Mouse (Mus musculus) hindbrain, embryonic 12.5 days (tissue): ENCODE measurements around the gene Gsta3. TPM values are rescaled to one million over a fixed set of nuclear protein-coding genes. Genes with fewer than 3 reads are reported as not detected.

ENCODE experiments used
- polyA plus RNA-seq: library from polyadenylated mRNA; unstranded; fragments of >200 nt; fragmentation: Nextera tagmentation; extraction: Ambion mirVana; gene quantifications from 2 replicates; pipeline ENCODE4 v1.2.1, GENCODE M21; 2016

The Gsta3 gene
- polyA plus RNA-seq, 1 experiment from 2014 or later = 0.53 TPM

Other genes with a start within 250 kb of the Gsta3 start
- 5.6 and 6.0 TPM in 2 replicates for gene Tram2, start 161.4 kb upstream of the Gsta3 start, polyA plus RNA-seq
- gene Tmem14a, start 22.0 kb upstream of the Gsta3 start, polyA plus RNA-seq = 13.7 and 15.3 TPM in 2 replicates
- gene Khdc1a, start 109.1 kb downstream of the Gsta3 start, polyA plus RNA-seq = not detected in 2 replicates
- not detected in 2 replicates for gene Khdc1c, start 127.7 kb downstream of the Gsta3 start, polyA plus RNA-seq
- 0.09 TPM in 1 of 2 replicates, not detected in the other for gene Khdc1b, start 143.0 kb downstream of the Gsta3 start, polyA plus RNA-seq